Mouse (Mus musculus) yolk sac, embryonic 10.5 days (tissue): ENCODE data around the gene Nicn1.
"Not testable (repeated sequence)": the region's sequence is repeated elsewhere in the genome, so short reads cannot be mapped to it uniquely, and the experiment has no call there.

Source experiments
- DNase-seq: peaks from one replicate; pipeline ENCODE4 v3.0.0-alpha.2; 2017; ENCODE audit warnings: low spot score

The Nicn1 gene

DNA sequence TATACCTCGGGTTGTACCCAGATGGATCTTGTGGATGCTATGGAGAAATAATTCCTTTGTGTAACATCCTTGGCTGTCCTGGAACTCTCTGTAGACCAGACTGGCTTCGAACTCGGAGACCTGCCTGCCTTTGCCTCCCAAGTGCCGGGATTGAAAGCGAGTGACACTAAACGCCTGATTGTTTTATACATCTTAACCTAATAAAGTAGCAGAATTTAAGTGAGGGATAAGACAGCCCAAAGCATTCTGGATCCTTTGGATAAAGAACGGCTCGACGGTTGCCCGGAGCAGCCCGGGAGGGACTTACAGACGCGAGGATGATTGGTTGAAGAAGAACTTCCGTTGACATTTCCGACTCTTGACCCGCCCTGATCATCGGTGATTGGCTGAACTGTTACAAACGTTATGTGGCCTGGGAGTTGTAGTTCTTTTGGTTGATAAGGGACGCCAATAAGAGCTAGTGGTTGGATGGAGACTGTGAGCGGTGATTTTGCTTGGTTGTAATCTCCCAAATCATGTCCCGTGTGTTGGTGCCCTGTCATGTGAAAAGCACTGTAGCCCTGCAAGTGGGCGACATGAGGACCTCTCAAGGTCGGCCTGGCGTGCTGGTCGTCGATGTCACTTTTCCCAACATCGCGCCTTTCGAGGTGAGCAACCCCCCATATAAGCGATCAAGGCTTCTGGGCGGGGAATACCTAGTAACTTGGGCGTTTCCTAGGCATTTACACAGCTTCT, at the start of gene Nicn1:
Gene Nicn1, plus strand, starts transcription at position 414 of the 735 bp plus-strand sequence.
- DNase-seq = peak; percentile 93

DNA sequence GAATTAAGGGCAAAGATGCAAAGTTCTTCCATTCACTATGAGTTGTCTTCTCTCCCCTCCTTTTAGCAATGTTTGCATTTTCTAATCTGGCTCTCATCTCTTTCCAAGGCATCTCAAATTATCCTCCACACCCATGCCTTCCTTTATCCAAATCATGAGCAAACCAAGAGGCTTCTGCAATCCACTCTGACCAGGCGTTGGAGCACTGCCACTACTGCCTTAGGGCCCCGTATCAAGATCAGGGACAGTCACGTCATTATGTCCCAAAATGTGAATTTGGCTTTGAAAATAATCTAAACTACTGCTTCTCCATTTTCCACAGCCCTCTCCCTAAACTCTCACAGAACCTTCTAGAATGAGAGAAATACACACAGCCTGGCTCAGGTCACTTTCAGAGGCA, 45.7 kb upstream of the Nicn1 start:
- no peak for DNase-seq

DNA sequence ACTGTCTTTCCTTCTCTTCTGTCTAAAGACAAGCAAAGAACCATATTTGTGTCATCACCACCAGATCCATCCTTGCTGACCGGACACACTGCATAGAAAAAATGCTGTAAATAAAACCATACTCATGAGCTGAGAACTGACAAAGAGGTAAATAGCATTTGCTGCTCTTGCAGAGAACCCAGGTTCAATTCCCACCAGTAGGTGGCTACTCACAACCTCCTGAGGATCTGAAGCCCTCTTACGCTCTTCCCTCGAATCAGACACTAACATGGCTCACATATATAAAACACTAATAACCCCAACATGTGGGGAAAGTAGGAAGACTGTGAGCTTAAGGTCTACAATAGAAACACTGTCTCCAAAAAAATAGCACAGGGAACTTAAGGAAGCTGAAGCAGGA, 45.2 kb upstream of the Nicn1 start:
- DNase-seq = no peak

DNA sequence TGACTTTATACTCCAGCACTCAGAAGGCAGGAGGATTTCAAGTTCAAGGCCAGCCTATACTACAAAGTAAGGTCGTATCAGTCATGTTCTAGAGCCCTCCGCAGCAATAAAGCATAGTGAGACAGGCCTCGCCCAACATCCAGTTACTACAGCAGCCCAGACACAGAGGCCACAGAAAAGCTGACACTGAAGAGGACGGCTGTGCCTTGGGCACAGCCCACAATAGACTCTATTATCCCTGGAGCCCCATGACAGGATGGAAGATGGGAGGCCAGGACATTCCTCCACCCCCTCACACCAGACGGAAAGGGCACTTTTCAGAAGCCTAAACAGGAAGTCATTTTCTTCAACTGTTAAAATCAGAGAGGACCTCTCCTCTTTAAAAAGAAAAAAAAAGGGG, 41.3 kb upstream of the Nicn1 start:
- DNase-seq = no peak

DNA sequence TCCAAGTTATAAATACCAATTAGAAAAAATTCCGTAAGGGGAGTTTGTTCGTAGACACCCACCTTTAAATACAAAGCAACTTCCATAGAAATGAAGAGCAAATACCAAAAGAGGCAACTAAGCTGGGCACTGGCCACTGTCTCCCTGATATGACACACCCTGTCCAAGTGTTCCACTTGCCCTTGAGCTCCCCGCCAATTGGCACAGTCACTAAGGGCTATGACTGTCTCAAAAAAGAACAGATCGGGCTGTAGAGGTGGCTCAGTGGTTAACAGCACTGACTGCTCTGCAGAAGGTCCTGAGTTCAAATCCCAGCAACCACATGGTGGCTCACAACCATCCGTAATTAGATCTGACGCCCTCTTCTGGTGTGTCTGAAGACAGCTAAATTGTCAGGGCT, 38.4 kb upstream of the Nicn1 start:
- no peak for DNase-seq

DNA sequence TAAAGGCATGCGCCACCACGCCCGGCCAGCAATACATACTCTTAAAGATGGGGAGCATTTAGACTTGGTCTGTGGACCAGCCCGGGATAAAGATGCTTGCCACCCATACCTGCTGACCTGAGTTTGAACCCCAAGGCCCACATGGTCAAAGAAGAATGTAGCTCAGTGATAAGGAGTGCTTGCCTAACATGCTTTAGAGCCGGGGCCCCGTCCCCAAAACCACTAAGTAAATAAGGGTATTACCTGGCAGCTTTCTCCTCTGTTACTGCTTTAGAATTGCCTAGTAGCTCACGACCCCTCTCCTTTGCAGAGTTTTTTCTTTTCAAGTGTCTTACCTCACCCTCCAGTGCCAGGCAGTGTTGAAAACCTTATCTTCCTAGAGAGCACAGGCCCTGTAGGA, 37.5 kb upstream of the Nicn1 start:
- no peak for DNase-seq

DNA sequence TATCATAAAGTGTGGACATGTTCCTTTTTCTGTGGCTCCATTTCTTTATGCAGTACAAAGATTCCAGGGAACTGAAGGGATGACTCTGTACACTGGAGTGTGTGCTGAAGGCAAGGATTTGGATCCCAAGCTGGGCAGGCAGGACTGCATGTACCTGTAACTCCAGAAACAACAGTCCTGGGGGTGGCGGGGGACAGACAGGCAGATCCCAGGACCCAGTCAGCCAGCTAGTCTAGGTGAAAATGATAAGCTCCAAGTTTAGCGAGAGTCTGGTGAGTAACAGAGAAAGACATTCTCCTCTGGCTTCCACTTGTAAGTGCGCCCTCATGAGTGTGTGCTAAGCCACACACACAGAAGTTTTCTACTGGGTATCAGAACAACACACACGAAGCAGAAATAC, 29.7 kb upstream of the Nicn1 start:
- DNase-seq = no peak

DNA sequence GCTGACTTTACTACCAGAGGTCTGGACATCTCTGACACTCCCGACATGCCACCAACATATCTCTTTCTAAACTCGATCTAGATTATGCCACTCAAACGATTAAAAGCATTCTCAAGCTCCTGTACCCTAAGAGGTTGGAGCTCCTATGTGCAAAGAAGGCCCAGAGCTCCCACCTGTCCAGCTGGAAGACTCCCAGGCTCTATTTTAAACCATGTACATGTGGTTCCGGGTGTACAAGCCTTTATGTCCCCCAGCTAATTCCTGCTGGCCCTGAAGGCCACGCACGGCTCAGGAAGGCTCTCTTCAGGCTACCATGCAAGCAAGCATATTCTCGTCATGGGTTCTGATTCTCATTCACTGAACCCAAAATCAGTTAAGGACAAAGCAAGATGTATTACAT, 28.4 kb upstream of the Nicn1 start:
- DNase-seq = no peak

DNA sequence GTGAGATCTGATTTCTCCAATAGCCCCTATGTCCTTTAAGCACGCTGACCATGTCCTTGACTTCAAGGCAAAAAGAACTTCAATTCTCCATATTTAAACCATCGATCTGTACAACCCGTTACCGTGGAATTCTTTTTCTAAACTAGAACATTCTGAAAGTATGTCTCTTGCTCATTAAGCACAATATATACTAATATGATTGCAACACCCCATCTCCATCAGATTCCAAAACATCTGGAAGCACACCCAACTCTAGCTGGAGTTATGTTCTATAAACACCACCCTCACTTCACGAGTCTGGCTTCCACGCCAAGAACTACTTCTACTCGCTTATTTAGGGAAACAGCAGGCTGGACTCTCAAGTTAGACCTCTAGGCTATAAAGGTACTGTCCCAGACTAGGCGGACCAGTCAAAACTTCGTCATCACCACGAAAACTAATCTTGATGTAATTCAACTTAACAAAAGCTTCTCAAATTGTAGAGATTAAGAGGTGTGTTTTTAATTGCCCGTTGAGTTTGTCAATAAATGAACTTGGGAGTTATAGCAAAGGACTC, 27.7 kb upstream of the Nicn1 start:
- DNase-seq = no peak

DNA sequence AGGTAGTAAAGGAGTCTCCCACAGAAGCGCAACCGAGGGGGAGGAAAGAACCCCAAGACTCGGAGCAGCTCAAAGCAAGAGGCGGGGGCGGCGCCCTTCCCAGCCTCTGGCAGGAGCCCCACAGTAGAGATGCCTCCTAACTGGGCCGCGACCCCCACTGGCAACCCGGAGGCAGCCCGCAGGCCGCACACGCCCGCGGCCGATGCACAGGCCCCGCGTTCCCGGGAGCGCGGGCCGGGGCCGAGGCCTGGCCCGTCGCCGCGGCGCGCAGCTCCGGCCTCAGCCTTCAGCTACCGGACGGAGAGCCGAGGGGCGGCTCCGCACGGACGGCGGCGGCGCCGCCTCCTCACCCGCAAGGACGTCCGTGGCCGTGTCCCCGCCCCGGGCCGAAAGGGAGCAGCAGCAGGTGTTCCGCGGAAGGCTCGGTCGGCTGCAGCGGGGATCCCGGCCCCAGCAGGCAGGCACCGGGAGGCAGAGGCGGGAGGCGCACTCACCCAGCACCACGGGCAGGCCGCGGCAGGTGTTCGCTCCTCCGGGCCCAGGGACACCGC, 27.0 kb upstream of the Nicn1 start:
- no peak for DNase-seq

DNA sequence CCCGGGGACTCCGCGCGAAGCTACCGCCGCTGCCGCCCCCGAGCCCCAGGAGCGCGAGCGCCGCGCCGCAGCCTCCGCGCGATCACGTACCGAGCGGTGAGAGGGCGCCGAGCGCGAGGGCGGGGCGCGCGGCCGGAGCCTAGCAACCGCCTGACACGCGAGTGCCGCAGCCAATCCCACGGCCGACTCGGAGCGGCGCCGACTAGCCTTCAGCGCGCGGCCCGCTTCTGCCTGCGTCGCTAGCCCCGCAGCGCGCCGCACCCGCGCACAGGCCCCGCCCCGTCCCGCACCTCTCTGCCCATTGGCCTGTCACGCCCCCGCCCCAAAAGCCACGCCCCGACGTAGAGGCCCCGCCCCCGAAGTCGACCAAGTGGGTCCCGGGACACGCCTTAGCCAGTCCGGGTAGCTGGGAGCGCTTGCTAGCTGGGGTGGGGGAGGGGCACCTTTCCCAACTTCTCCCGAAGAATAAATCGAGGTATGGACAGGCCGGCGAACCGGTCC, 26.5 kb upstream of the Nicn1 start, which contains the start of gene Dag1:
Gene Dag1, minus strand, starts transcription at position 269 of the 501 bp plus-strand sequence.
- DNase-seq = peak; percentile 100

DNA sequence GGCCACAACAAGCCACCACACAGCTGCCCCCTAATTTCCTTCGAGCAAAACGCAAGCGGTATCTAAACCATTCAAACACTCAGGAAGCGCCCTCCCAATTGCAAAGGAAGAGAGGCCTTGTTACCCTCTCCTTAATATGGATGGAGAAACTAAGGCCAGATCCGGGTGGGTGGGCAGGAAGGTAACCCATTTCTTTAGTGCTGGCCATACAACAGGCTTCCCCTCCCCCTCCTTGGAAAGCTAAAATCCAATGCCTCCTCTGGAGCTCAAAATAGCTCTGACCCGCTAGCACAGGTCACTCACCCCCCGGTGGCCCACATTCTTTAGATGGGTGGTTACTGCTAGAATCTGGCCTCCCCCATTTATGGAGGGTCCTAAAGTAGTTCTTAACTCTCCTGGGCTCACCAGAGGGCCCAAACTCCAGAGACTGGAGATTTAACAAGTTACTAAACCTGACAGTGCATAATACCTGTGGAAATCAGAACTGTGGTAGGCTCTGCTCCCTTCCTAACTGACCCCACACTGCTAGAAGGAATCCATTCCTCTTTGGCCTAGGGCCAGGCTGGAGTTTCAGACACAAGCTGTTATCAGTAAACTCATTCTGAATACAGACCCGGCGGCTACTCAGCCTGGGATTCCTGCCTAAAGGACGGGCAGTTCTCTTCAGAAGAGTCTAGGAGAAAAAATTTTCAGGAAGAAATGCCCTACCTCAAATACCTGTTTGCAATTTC, 25.9 kb upstream of the Nicn1 start:
- peak; percentile 73 for DNase-seq

DNA sequence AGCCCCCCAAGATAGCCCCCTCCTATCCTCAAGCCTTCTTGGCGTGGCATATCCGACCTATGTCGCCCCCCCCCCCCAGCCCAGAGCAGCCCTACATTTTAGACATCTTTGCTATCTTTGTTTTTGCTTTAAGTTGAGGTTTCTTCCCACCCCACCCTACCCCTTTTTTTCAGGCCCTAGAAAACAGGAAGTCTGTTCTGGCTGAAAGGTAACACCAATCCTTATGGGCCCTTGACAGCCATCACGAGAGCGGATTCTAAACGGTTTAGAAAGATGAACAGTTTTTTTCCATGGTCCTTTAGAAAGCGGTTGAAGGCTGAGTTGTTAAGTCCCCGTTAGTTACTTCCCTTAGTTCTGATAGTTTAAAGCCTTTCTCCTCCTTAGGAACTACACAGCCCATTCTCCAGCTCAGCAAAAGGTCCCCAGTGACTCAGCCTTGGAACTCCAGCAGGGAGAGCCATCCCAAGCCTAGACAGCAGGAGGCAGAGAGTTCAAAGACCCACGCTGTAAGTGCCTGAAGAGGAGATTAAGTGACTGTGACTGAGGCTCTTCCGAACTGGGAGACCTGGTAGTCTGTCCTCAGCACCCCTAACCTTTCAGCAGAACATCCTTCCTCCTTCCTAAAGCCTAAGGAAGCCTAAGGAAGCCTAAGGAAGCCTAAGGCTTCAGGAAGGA, 23.8 kb upstream of the Nicn1 start:
- no peak for DNase-seq

DNA sequence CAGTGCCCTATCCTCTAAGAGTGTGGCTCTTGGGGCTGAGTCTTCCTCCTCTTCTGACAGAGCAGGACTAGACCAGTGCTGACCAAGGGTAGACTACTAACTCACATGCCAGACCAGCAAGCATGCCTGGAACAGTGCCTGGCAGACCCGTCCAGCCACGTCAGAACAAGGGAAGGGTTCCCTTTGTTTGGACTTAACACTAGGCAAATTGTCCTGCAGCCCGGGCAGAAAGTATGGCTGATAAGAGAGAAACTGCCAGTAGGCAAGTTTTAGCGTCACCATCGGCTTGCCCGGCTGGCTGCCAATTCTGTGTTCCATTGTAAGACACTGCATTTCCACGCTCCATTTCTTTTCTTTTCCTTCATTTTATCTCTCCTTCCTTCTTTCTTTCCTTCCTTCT, 22.5 kb upstream of the Nicn1 start:
- DNase-seq = no peak

DNA sequence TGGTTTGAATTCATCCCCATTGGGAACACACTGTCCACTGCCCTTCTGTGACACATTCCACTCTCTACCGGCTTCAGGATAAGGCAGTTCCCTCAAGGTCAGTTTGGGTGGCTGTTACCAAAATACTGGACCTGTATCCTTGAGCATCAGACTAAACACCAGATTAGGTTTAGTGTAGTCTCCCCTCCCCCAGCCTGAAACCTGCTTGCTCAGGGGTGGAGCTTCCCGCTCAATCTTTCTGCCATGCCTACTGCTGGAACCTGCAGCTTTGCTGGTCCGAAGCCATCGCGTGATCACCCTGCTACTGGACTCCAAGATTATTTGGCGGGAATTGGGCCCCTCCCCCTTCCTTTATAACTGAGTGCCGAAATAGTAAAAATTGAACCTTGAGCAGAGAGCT, 21.5 kb upstream of the Nicn1 start:
- not testable (repeated sequence) for DNase-seq

DNA sequence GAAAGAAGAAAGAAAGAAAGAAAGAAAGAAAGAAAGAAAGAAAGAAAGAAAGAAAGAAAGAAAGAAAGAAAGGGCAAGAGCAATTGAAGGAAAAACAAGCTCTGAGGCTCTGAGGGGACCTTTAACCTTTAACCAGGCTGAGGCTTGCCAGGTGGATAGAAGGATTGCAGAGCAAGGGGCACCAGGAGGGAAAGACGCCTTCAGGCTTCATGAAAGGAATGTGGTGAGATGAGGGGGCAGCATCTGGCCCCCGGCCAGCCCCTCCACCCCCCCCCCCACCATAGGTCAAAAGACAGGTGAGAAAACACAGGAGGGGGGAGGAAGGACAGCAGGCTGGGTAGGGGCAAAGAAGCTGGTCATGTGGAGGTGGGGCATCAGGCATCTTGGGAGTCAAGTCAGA, 18.3 kb upstream of the Nicn1 start:
- peak; percentile 55 for DNase-seq

DNA sequence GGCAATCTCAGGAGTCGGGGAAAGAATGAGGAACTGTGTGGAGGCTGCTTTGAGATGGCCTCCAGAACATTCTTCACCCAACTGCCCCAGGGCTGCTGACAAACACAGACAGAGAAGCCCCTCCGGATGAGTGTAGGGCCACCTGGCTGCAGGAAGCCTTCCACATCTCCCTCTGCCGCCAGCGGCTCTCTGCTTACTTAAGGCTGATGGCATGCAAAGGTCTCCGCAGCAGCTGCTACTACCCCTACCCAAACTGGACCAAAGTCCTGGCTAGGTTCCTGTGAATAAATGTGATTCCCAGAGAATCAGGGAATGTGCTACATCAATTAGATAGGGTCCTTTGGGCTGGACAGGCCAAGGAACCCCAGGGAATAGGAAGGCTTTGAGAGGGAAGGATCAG, 17.5 kb upstream of the Nicn1 start:
- DNase-seq = peak; percentile 13

DNA sequence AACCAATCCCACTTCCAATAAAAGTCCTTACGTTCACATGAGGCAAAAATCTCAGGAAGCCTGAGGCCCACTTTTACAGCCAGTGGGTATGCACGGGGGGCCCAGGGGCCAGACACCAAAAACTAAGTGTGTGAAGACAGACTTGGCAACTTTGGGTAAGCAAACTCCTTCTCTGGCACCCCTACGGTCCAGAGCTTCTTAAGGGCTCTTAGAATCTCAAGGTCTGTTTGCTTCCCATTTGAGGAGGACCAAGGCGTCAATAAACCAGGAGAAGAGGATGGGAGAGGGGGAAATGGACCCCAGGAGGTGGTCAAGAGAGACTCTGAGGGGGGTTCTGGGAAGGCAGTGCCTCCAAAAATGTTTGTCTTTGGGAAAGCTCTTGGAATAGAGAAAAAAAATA, 16.7 kb upstream of the Nicn1 start:
- DNase-seq = no peak

DNA sequence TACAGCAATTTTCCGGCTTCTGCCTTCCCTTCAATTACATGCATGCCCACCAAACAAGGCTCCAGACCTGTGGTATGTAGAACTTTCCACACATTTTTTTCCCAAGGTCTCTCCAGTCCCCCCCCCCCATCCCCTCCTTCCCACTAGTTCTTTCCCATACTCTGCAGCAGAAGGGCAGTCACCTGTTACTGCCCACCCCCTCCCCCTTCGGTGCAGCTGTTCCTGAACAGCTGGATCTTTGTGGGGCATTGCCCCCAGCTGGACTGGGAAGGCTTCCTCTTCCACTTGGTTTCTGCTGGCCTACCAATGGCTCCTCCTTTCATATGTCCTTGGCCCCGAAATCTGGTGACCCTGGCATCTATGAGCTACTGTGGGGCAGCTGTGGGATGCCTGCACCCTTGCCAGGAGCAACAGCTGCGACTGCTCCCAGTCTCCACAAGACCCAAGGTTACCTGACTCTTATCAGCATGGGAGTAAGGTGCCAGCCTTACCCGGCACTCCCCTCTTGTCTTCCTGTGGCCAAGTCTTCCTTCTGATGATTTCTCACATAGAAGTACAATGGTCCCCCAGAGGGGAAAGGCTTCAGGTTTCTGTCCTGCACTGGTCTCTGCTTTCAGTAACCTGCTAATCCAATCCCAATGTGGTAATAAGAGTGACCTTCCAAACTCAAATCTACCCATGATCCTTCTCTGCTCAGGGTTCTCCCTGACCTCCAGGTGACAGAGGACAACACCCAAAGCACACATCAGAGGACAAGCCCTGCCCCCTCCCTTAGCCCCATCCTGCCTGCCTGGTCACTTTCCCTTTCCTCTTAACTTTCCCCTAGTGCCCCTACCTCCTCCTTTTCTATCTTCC, 15.5 kb upstream of the Nicn1 start:
- no peak for DNase-seq

DNA sequence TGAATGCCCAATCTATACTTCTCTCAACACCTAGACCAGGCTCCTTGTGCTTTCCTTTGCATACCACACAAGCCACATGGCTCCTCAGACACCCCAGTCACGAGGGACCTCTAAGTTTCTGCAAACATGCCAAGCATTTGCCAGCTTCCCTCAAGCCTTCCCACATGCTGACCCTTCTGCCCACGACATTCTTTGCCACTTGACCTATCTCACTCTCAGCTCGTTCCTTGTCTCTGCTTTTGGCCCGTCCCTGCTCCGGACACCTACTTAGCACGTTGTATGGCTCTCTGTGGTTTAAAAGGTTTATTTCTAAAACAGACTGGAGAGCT, 14.9 kb upstream of the Nicn1 start:
- DNase-seq = no peak

DNA sequence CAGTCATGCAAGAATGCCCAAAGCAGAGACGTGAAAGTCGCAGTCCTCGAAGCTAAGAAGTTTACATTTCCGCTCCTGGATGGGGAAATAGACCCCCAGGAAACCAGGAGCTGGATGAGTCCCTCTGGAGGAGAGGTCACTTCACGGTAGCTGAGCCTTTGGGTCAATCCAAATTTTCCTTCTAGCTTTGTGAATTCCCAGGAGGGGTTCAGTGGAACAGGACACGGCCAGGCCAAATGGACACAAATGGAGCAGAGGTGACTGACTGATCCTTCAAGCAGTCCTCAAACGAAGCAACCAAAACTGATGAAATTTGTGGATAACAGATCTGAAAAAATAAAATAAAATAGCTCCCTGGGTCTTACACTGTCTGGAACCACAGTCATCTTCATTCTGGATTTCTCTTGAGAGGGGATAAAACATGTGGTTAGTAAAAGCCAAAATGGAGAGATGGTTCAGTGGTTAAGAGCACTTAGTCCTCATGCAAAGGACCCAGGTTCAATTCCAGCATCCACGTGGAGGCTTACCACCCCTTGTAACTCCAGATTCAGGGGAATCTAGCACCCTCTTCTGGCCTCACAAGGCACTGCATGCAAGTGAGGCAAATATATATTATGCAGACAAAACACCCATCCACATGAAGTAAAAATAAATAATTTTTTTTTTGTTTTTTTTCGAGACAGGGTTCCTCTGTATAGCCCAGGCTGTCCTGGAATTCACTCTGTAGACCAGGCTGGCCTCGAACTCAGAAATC, 11.4 kb upstream of the Nicn1 start:
- DNase-seq = peak; percentile 9
